Mouse (Mus musculus): ENCODE measurements at regions not wholly inside any gene's neighbourhood (a gene's known extent, or its start where the extent isn't known, plus 50 kb on each side); places are given as distances from the start of the nearest gene placed in this dataset.

- no peak for TF ChIP-seq CTCF (IDR thresholded peaks at IDR 0.05; ENCODE audit: extremely low read depth, insufficient read depth, low read length)
- no peak for TF ChIP-seq POLR2A (IDR thresholded peaks at IDR 0.05; ENCODE audit: extremely low read depth, insufficient read depth, low read length)
Observed at GRCm38 (mm10) chr8:6011182-6011581, 906.0 kb upstream of the Slc10a2 start.

Measured in cortical plate, adult 2 months (tissue).